Mouse (Mus musculus): ENCODE measurements around the gene Brwd1. TPM values are rescaled to one million over a fixed set of nuclear protein-coding genes. Genes with fewer than 3 reads are reported as not detected.
A peak's percentile ranks its signal among the peaks of the same experiment; 100 is the strongest.
"Not testable (repeated sequence)": the region's sequence is repeated elsewhere in the genome, so short reads cannot be mapped to it uniquely, and the experiment has no call there.

The Brwd1 gene
- polyA plus RNA-seq, 1 experiment from 2014 or later: 74.5 TPM

- not testable (repeated sequence) for H3K9me3 ChIP-seq (ENCODE audit: low read length); H3K4me1 ChIP-seq (ENCODE audit: insufficient read depth, low read length); ATAC-seq (ENCODE audit: low FRiP score, low TSS enrichment); H3K27ac ChIP-seq (ENCODE audit: low read length); H3K9ac ChIP-seq (replicated peaks; ENCODE audit: low read length); H3K4me3 ChIP-seq (ENCODE audit: low read length); H3K36me3 ChIP-seq (ENCODE audit: insufficient read depth, low read length); H3K4me2 ChIP-seq (replicated peaks; ENCODE audit: low read depth, low read length); H3K27me3 ChIP-seq (ENCODE audit: insufficient read depth, low read length)
- WGBS: 96% methylated on average over 2 of the region's 2 CpGs
These were observed 121.6 kb downstream of the Brwd1 start for GRCm38 (mm10) chr16:95960689-95961088.

GRCm38 (mm10) chr16:95958080-95958479 is 124.2 kb downstream of the Brwd1 start:
- Histone ChIP-seq H3K36me3 (ENCODE audit: insufficient read depth, low read length) (no peaks in the 10 kb centered on the region), H3K4me3 (ENCODE audit: low read length) (no peak overlapping the region), H3K9ac (replicated peaks; ENCODE audit: low read length) (no peak overlapping the region), H3K4me2 (replicated peaks; ENCODE audit: low read depth, low read length) (no peak overlapping the region), H3K4me1 (ENCODE audit: insufficient read depth, low read length) (no peaks in the 10 kb centered on the region; the same call in 1 of the 2 replicates), H3K27ac (ENCODE audit: low read length) (no peak overlapping the region), H3K27me3 (ENCODE audit: insufficient read depth, low read length) (no peaks in the 10 kb centered on the region), H3K9me3 (ENCODE audit: low read length) (no peaks in the 10 kb centered on the region)
- peak; percentile 63 for ATAC-seq (ENCODE audit: low FRiP score, low TSS enrichment)
- WGBS: 62% methylated on average over 8 of the region's 8 CpGs

GRCm38 (mm10) chr16:95956618-95957017 is 125.7 kb downstream of the Brwd1 start:
- no peaks in the 10 kb centered on the region for H3K27me3 ChIP-seq (ENCODE audit: insufficient read depth, low read length)
- H3K9ac ChIP-seq (replicated peaks; ENCODE audit: low read length): no peak overlapping the region
- no peak overlapping the region for H3K4me2 ChIP-seq (replicated peaks; ENCODE audit: low read depth, low read length)
- no peak for ATAC-seq (ENCODE audit: low FRiP score, low TSS enrichment)
- no peak overlapping the region for H3K4me3 ChIP-seq (ENCODE audit: low read length)
- no peaks in the 10 kb centered on the region; the same call in 1 of the 2 replicates for H3K4me1 ChIP-seq (ENCODE audit: insufficient read depth, low read length)
- H3K27ac ChIP-seq (ENCODE audit: low read length): no peak overlapping the region
- H3K9me3 ChIP-seq (ENCODE audit: low read length): no peaks in the 10 kb centered on the region
- no peaks in the 10 kb centered on the region for H3K36me3 ChIP-seq (ENCODE audit: insufficient read depth, low read length)
- WGBS: 69% methylated on average over 5 of the region's 5 CpGs

- Histone ChIP-seq H3K9ac (replicated peaks; ENCODE audit: low read length) (no peak overlapping the region), H3K9me3 (ENCODE audit: low read length) (no peaks in the 10 kb centered on the region), H3K4me3 (ENCODE audit: low read length) (no peak overlapping the region), H3K27me3 (ENCODE audit: insufficient read depth, low read length) (no peaks in the 10 kb centered on the region), H3K36me3 (ENCODE audit: insufficient read depth, low read length) (no peaks in the 10 kb centered on the region), H3K4me1 (ENCODE audit: insufficient read depth, low read length) (no peaks in the 10 kb centered on the region; the same call in 1 of the 2 replicates), H3K27ac (ENCODE audit: low read length) (no peak overlapping the region), H3K4me2 (replicated peaks; ENCODE audit: low read depth, low read length) (no peak overlapping the region)
- ATAC-seq (ENCODE audit: low FRiP score, low TSS enrichment): no peak
- WGBS: 74% methylated on average over 5 of the region's 5 CpGs
These were observed 126.5 kb downstream of the Brwd1 start for GRCm38 (mm10) chr16:95955716-95956346.

- Histone ChIP-seq H3K9ac (replicated peaks; ENCODE audit: low read length) (no peak overlapping the region), H3K9me3 (ENCODE audit: low read length) (no peaks in the 10 kb centered on the region), H3K4me1 (ENCODE audit: insufficient read depth, low read length) (no peaks in the 10 kb centered on the region; the same call in 1 of the 2 replicates), H3K36me3 (ENCODE audit: insufficient read depth, low read length) (no peaks in the 10 kb centered on the region), H3K4me3 (ENCODE audit: low read length) (no peak overlapping the region), H3K27me3 (ENCODE audit: insufficient read depth, low read length) (no peaks in the 10 kb centered on the region), H3K27ac (ENCODE audit: low read length) (no peak overlapping the region), H3K4me2 (replicated peaks; ENCODE audit: low read depth, low read length) (no peak overlapping the region)
- WGBS: 92% methylated on average over 3 of the region's 3 CpGs
- no peak for ATAC-seq (ENCODE audit: low FRiP score, low TSS enrichment)
These were observed 128.0 kb downstream of the Brwd1 start for GRCm38 (mm10) chr16:95954341-95954740.

- Histone ChIP-seq H3K27ac (ENCODE audit: low read length) (no peak overlapping the region), H3K4me2 (replicated peaks; ENCODE audit: low read depth, low read length) (no peak overlapping the region), H3K36me3 (ENCODE audit: insufficient read depth, low read length) (no peaks in the 10 kb centered on the region), H3K4me3 (ENCODE audit: low read length) (no peak overlapping the region), H3K27me3 (ENCODE audit: insufficient read depth, low read length) (no peaks in the 10 kb centered on the region), H3K9ac (replicated peaks; ENCODE audit: low read length) (no peak overlapping the region), H3K4me1 (ENCODE audit: insufficient read depth, low read length) (no peaks in the 10 kb centered on the region; the same call in 1 of the 2 replicates), H3K9me3 (ENCODE audit: low read length) (no peaks in the 10 kb centered on the region)
- WGBS: 88% methylated on average over 4 of the region's 4 CpGs
- no peak for ATAC-seq (ENCODE audit: low FRiP score, low TSS enrichment)
These were observed 129.1 kb downstream of the Brwd1 start for GRCm38 (mm10) chr16:95953159-95953650.

GRCm38 (mm10) chr16:95951471-95951870 is 130.9 kb downstream of the Brwd1 start:
- H3K4me3 ChIP-seq (ENCODE audit: low read length): no peak overlapping the region
- H3K27me3 ChIP-seq (ENCODE audit: insufficient read depth, low read length): no peaks in the 10 kb centered on the region
- H3K4me2 ChIP-seq (replicated peaks; ENCODE audit: low read depth, low read length): no peak overlapping the region
- no peaks in the 10 kb centered on the region for H3K4me1 ChIP-seq (ENCODE audit: insufficient read depth, low read length)
- no peak overlapping the region for H3K9ac ChIP-seq (replicated peaks; ENCODE audit: low read length)
- WGBS: 100% methylated on average over 2 of the region's 2 CpGs
- no peaks in the 10 kb centered on the region for H3K36me3 ChIP-seq (ENCODE audit: insufficient read depth, low read length)
- no peak overlapping the region for H3K27ac ChIP-seq (ENCODE audit: low read length)
- no peaks in the 10 kb centered on the region for H3K9me3 ChIP-seq (ENCODE audit: low read length)
- no peak for ATAC-seq (ENCODE audit: low FRiP score, low TSS enrichment)

- no peaks in the 10 kb centered on the region for H3K36me3 ChIP-seq (ENCODE audit: insufficient read depth, low read length)
- 25% methylated on average over 20 of the region's 20 CpGs for WGBS
- H3K4me1 ChIP-seq (ENCODE audit: insufficient read depth, low read length): no peaks in the 10 kb centered on the region
- no peak for ATAC-seq (ENCODE audit: low FRiP score, low TSS enrichment)
- H3K4me3 ChIP-seq (ENCODE audit: low read length): no peak overlapping the region
- H3K27me3 ChIP-seq (ENCODE audit: insufficient read depth, low read length): no peaks in the 10 kb centered on the region
- no peaks in the 10 kb centered on the region for H3K9me3 ChIP-seq (ENCODE audit: low read length)
- H3K27ac ChIP-seq (ENCODE audit: low read length): no peak overlapping the region
- H3K9ac ChIP-seq (replicated peaks; ENCODE audit: low read length): no peak overlapping the region
- H3K4me2 ChIP-seq (replicated peaks; ENCODE audit: low read depth, low read length): no peak overlapping the region
These were observed 136.7 kb downstream of the Brwd1 start for GRCm38 (mm10) chr16:95945389-95946311.

GRCm38 (mm10) chr16:95943186-95943585 is 139.1 kb downstream of the Brwd1 start:
- no peak overlapping the region for H3K4me3 ChIP-seq (ENCODE audit: low read length)
- H3K27me3 ChIP-seq (ENCODE audit: insufficient read depth, low read length): no peaks in the 10 kb centered on the region
- no peaks in the 10 kb centered on the region for H3K36me3 ChIP-seq (ENCODE audit: insufficient read depth, low read length)
- H3K9me3 ChIP-seq (ENCODE audit: low read length): no peaks in the 10 kb centered on the region
- ATAC-seq (ENCODE audit: low FRiP score, low TSS enrichment): no peak
- H3K9ac ChIP-seq (replicated peaks; ENCODE audit: low read length): no peak overlapping the region
- H3K27ac ChIP-seq (ENCODE audit: low read length): no peak overlapping the region
- H3K4me2 ChIP-seq (replicated peaks; ENCODE audit: low read depth, low read length): no peak overlapping the region
- no peaks in the 10 kb centered on the region for H3K4me1 ChIP-seq (ENCODE audit: insufficient read depth, low read length)
- WGBS: 82% methylated on average over 6 of the region's 6 CpGs
